Mouse (Mus musculus): ENCODE results near the gene Gpam. TPM values are rescaled to one million over a fixed set of nuclear protein-coding genes. Genes with fewer than 3 reads are reported as not detected.

The Gpam gene
- polyA plus RNA-seq, 1 experiment from 2014 or later: 6.4 TPM

GRCm38 (mm10) chr19:55103081-55103830 is 23.8 kb downstream of the Gpam start:
- DNase-seq (ENCODE audit: low spot score): no peak

- peak; percentile 35 for DNase-seq (ENCODE audit: low spot score)
These were observed 25.4 kb downstream of the Gpam start for GRCm38 (mm10) chr19:55101659-55102058.

DNA sequence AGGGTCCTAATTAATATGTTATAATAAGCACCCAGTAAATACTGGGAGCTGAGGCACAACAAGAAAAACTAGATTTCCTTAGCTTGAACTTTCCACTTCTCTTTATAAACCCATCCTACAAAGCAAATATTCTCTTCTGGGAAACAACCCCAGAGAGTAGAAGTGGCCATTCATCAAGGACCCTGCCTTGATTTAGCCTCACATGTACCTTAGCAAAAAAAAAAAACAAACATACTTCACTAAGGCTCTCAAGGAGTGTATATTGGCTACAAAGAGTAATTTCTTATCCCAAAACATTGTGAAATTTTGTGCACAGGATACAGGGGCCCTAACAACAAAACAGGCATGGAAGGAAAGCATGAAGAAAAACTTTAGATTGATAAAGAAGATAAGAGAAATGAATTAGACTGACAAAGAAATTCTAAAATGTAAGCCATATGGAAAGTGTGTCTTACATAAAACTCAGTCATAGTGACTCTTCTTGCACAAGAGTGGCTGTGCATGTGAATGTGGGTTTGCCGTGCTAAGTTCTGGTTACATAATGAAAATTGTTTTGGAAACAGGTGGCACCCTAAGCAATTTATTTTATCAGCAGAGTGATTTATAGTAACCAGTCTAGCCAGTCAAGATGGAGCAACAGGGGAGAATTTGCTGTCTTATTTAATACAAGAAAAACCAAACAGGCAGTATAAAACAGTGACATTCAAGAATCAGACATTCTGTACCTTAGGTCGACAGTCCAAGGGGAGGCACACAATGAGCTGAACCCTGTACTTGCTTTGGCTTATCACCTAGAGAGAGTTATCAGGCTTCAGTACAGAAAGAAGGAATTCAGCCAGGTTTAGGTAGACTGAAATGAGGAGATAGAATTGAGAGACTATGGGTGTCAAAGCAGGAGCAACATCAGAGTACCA is 26.6 kb downstream of the Gpam start:
- no peak for DNase-seq (ENCODE audit: low spot score)

DNA sequence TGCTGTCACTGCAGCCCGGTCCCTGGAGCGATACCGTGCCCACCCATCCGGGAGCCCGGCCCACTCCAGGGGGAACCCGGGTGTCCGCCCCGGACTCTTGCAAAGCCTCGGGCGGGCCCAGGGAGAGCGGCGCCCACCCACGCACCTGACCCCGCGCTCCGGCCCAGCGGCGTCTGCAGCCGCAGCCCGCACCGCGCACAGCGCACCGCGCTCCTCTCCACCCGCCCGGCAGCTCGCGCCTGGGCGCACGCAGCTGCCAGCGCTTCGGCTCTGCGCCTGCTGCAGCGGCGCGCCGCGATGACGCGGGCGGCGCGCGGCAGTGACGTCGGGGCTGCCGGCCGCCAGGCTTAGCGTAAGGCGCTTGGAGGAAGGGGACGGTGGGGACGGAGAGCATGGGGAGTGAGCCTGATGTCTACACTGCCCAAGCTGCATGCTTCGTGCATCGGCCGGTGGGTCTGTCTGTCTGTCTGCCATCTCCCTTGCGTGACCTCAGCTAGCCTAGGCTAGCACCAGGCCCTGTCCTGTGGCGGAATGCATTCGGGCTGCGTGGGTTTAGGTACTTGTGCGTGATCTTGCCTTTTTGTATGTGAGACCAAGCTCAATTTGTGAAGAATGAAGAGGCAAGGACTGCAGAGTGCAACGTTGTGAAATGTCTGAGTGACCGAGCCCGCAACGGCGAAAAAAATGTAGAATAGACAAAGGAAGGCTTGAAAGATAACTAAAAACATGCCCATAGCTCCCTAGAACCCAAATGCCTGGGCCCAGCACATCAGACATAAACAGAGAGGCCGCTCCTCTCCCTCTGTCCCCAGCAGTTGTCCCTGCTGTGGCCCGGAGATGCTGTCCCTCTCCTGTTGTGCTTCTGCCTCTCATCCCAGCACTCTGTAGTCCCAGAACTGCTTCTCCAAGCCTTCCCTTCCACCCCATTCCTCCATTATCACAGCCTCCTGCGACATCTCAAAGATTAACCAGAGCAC is 27.6 kb downstream of the Gpam start:
- DNase-seq (ENCODE audit: low spot score): peak; percentile 90

DNA sequence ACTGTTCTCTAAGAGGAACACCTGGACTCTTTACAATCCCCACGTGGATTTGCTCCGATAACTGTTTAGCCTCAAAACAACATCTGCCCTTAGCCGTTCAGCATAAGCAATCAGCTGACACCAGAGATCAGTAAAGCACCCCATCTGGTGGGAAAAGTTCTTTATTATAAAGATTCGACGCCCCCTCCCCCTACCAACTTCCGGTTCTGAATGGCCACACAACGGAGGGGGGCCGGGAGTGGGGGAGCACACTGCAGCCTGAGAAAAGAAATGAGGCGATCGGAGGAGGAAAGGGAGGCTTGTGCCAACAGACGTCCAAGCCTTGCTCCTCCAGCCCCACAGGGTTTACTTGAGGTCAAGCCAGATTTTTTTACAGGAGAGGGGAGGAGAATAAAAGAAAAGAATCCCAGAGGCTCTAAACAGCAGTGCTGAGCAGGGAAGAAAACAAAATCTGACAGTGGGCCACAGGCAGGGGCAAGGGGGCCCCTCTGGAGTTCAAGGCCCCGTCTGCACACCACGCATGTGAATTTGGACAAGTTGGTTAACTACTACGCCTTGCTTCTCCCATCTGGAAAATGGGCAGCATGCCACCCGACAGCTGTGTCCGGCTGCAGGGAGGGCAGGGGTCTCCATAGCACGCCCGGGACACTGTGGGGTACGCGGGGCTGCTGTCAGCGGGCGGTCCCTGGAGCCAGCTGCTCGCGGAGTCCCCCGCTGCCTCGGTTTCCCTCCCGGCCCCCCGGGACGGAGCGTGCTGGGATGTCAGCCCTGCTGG is 28.4 kb downstream of the Gpam start:
- peak; percentile 45 for DNase-seq (ENCODE audit: low spot score)

DNA sequence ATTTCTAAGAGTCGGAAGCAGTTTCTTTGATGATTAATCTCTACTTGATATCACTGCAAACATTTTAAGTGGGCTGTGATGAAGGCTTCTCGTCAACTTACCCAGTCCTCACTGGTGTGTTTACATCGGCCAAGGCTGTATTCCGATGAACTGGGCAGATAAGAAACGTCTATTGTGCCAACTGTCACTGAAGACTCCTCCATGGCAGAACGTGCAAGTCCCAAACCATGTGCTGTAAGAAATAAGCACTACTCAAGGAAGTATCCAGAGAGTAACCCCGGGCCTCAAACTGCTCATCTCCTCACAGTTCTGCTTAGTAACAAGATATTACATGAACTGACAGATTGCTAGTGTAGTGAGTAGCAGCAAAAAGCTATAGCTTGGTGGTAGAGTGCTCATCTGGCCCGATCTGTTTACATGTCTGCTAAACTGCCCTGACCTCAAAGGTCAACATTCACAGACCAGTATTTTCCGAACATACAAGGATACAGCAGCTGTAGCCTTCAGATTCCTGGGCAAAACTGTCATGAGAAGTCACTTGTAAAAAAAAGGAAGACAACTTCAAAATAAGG is 29.6 kb downstream of the Gpam start:
- DNase-seq (ENCODE audit: low spot score): no peak

DNA sequence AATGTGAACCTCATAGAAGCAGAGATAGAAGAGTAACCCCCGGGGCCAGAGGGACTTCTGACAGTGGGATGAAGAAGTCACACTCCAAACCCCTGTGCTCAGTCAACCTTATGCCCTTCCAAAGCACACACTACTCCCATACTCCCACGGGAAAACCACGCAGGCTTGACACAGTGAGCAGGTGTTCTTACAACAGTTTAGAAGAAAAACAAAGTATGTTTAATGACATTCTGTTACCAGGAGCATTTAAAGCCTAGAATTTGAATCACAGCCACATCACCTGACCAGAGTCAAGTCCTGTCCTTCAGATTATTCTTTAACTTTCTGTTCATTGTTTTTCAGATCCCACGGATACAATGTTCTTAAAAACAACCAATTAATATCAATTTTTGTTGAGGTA is 30.4 kb downstream of the Gpam start:
- DNase-seq (ENCODE audit: low spot score): no peak

DNA sequence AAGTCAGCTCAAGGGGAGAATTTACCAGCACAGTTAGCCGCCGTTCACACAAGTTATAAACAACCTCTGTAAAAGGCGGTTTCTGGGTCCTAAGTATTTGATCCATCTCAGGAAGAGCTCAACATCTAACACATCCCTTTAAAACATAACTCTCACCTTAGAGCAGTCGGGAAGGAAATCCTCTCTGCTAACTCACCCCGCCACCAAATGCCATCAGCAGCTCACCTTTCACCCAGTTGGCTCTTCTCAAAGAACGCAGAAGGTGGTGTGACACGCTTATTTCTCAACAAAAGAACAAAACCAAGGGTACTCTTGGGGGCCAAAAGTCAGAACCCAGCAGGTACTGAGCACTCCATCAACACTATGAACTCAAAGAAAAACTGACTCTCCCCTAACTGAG is 31.5 kb downstream of the Gpam start:
- DNase-seq (ENCODE audit: low spot score): no peak

DNA sequence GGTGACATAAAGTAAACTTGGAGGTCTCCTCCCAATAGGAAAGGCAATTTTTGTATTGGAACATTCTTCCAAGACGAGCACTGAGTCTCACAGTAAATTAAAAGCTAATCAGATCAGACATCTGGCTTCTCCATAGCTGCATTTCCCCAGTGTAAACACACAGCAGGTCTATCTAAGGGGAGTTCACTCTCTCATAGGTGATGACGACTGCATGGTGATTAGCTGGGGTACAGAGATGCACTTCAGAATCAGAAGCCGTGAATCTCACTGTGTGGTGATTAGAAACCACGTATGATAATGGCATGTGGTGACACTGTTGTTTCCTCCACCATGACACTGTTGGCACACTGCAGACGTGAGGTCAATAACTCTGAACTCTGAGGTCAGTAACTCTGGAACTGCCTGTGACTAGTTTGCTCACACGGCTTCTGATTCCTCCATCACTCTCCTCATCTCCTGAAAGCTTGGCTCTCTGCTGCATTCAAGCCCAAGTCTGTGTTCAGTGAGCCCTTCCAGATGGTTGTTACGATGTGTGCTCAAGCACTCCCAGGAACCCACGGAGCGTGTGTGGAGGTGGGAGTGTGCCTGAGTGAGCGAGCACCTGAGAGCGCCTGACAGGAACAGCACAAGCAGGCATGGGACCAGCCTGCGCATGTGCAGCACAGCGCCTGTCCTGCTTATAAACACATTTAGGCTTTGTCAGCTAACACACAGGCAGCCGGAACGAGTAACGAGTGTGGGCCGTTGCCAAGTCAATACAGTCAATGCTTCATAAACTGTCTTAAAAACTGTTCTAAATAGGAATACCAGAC is 35.2 kb downstream of the Gpam start:
- DNase-seq (ENCODE audit: low spot score): no peak

DNA sequence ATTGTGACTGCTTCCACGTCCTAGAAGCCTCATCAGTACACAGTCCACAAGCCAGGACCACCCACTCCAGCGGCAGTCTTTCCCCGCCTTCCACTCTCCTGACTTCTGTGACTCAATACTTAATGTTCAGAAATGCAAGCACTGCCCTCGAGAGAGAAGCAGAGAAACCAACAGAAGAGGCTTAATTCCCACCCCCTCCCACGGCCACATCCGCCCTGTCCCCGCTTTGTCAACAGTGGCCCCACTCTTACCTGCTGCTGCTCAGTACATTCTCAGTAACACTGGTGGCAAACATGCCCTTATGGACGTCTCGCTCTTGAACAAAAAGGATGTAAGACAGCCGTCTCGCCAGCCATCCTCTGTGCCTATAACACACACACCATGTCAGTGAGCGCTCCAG is 36.2 kb downstream of the Gpam start:
- no peak for DNase-seq (ENCODE audit: low spot score)

GRCm38 (mm10) chr19:55090142-55090541 is 36.9 kb downstream of the Gpam start:
- DNase-seq (ENCODE audit: low spot score): no peak

- DNase-seq (ENCODE audit: low spot score): no peak
These were observed 39.3 kb downstream of the Gpam start for GRCm38 (mm10) chr19:55087776-55088175.

- no peak for DNase-seq (ENCODE audit: low spot score)
These were observed 41.2 kb downstream of the Gpam start for GRCm38 (mm10) chr19:55085857-55086185.

GRCm38 (mm10) chr19:55084971-55085856 is 41.8 kb downstream of the Gpam start:
- no peak for DNase-seq (ENCODE audit: low spot score)

DNA sequence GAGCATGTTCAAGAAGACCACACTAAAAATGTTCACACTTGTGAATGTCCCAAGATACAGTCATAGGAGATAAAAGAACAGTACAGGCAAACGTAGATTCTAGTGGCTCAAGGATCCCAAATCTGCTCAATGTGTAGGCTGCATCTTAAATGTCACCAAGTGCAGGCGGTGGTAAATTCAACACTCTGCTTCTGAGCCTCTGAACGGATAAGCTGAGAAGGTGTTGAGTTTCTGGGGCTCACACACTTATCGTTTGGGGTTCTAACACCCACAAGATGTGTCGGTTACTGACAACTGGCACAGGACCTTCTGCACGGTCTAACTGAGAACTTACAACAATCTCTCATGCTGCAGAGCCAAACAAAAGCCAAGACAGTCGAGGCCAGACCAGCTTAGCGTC is 50.2 kb downstream of the Gpam start:
- DNase-seq (ENCODE audit: low spot score): no peak

DNA sequence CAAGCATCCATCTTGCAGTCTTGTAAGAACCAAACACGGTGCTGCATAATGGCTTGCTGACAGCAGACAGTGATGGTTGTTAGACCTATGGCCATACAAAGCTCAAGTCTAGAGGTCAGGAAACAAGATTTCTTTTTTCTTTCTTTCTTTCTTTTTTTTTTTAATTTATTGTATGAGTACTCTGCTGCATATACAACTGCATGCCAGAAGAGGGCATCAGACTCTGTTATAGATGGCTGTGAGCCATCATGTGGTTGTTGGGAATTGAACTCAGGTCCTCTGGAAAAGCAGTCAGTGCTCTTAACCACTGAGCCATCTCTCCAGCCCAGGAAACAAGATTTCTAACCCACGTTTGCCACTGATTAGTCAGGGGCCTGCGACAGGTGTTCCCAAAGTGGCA is 54.0 kb downstream of the Gpam start:
- no peak for DNase-seq (ENCODE audit: low spot score)

- no peak for DNase-seq (ENCODE audit: low spot score)
These were observed 58.0 kb downstream of the Gpam start for GRCm38 (mm10) chr19:55069054-55069453.

DNA sequence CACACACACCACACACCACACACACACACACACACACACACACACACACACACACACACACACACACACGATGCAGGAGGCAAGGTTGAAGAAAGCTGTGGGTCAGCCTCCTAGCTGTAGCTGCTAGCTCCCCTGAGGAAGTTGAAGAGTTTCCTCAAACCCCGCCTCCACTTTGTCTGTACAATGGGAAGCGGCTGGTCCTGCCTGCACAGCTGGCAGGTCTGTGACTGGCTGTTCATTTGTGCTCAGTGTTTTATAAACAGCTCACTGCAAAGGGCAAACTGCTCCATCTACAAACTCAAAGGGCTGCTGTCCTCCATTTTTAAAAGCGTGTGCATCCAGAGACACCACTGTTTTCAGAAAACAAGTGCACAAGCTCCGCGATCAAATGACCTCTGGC is 63.8 kb downstream of the Gpam start:
- peak; percentile 59 for DNase-seq (ENCODE audit: low spot score)

Measured in thymus, postnatal 0 days (tissue).